Mouse (Mus musculus) liver, adult 2 months (tissue): ENCODE results near the gene Gm21860.
"Not testable (repeated sequence)": the region's sequence is repeated elsewhere in the genome, so short reads cannot be mapped to it uniquely, and the experiment has no call there.

Experiments
- CTCF ChIP-seq: fragments of 200-500 bp; IDR thresholded peaks from 2 replicates; pipeline ENCODE4 v1.5.1; 2011; ENCODE audit warnings: low read depth, low read length, control low read depth
- POLR2A ChIP-seq: fragments of 200-500 bp; IDR thresholded peaks from 2 replicates; pipeline ENCODE4 v1.6.1; 2011; ENCODE audit warnings: low read length, control low read depth; ENCODE audit not compliant: insufficient read depth; ENCODE audit errors: extremely low read depth

DNA sequence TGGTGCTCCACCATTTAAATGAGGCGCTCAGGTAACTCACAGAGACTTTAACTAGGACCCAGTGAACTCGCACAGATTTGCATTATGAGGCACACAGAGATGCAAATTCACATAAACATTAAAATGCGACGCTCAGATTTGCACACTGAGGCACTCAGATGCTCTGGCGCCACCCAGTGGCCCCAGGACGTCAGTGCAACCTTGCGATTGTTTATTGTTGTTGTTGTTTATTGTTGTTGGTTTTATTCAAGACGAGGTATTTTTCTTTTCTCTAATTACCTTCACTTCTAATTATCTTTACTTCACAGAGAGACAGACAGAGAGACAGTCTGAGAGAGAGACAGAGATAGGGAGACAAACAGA, 20.3 kb downstream of the Gm21860 start:
- TF ChIP-seq CTCF, POLR2A: not testable (repeated sequence)
